Mouse (Mus musculus): ENCODE data around the gene Ubr2. TPM values are rescaled to one million over a fixed set of nuclear protein-coding genes. Genes with fewer than 3 reads are reported as not detected.

The Ubr2 gene
- total and polyA plus RNA-seq, 3 experiments: 15.3 to 353 (median 33.8) TPM

GRCm38 (mm10) chr17:46890116-46890815 lies 120.1 kb downstream of the Ubr2 start, which contains the start of gene Tbcc:
TSS of gene Tbcc (plus strand) at chr17:46890684.
- peak; percentile 98 for DNase-seq (ENCODE audit: low read depth, low spot score)
- Histone ChIP-seq H3K4me3 (ENCODE audit: control insufficient read depth in 1 of 2, insufficient read depth in 1 of 2, low read depth in 2 of 2, low read length in 2 of 2) (peak within 1 kb of the TSS; percentile 86 to 93), H3K27ac (ENCODE audit: control insufficient read depth, low read depth, low read length) (peak within 1 kb of the TSS; percentile 83), H3K27me3 (ENCODE audit: control insufficient read depth in 1 of 2, insufficient read depth in 2 of 2, low read length in 2 of 2) (no peaks in the 10 kb centered on the region), H3K36me3 (ENCODE audit: control insufficient read depth in 1 of 2, insufficient read depth in 2 of 2, low read length in 2 of 2) (peaks cover 0 to 18% of the 10 kb centered on the region in 2 experiments; a peak in 2 of 4 replicates), H3K79me2 (ENCODE audit: control insufficient read depth, insufficient read depth, low read length, poor library complexity) (peaks cover 23% of the 10 kb centered on the region), H3K9me3 (replicated peaks; ENCODE audit: insufficient read depth, low read length) (no peaks in the 10 kb centered on the region), H3K4me1 (ENCODE audit: control insufficient read depth in 1 of 2, insufficient read depth in 2 of 2, low read length in 2 of 2) (peaks cover 8 to 29% of the 10 kb centered on the region in 2 experiments; a peak in 3 of 4 replicates), H3K9ac (ENCODE audit: control insufficient read depth, low read depth, low read length, poor library complexity, severe bottlenecking) (peak within 1 kb of the TSS; percentile 93)
- no peak for TF ChIP-seq SMC3 (IDR thresholded peaks at IDR 0.05; ENCODE audit: low read depth, low read length)
- peak; percentile 83 for TF ChIP-seq MYC (IDR thresholded peaks at IDR 0.05; ENCODE audit: low read depth, low read length)
- TF ChIP-seq EP300 (IDR thresholded peaks at IDR 0.05; ENCODE audit: low read depth in 1 of 2, low read length in 2 of 2): 0 out of 4 replicates have a peak, but pooled peaks of 1 of the 2 experiments have one; percentile 25
- no peak for TF ChIP-seq RAD21 (IDR thresholded peaks at IDR 0.05; ENCODE audit: low read depth, low read length)
- peak; percentile 49 for TF ChIP-seq CHD2 (IDR thresholded peaks at IDR 0.05; ENCODE audit: low read length)
- TF ChIP-seq MAX (IDR thresholded peaks at IDR 0.05; ENCODE audit: low read length): peak; percentile 86
- peak; percentile 85; the same call in 1 of the 2 replicates for TF ChIP-seq CHD1 (IDR thresholded peaks at IDR 0.05; ENCODE audit: low read depth, low read length)
- no peak for TF ChIP-seq ZC3H11A (IDR thresholded peaks at IDR 0.05; ENCODE audit: low read depth, low read length)
- TF ChIP-seq MXI1 (IDR thresholded peaks at IDR 0.05; ENCODE audit: low read depth, low read length): peak; percentile 96
- TF ChIP-seq USF2 (IDR thresholded peaks at IDR 0.05; ENCODE audit: borderline replicate concordance in 1 of 2, insufficient read depth in 1 of 2, low read depth in 1 of 2, low read length in 2 of 2): no peak
- peak; percentile 72 for TF ChIP-seq TCF12 (IDR thresholded peaks at IDR 0.05; ENCODE audit: low read depth, low read length)
- no peak for TF ChIP-seq CTCF (IDR thresholded peaks at IDR 0.05 in 2 of 3, conservative IDR thresholded peaks at IDR 0.05 in 1 of 3; ENCODE audit: control insufficient read depth in 1 of 3, insufficient read depth in 1 of 3, low read depth in 2 of 3, low read length in 3 of 3, poor library complexity in 1 of 3, severe bottlenecking in 1 of 3)
- peak; percentile 88 for TF ChIP-seq HCFC1 (IDR thresholded peaks at IDR 0.05; ENCODE audit: low read depth, low read length)
- peak; percentile 91 for TF ChIP-seq POLR2AphosphoS2 (IDR thresholded peaks at IDR 0.05; ENCODE audit: low read length)
- TF ChIP-seq ETS1 (IDR thresholded peaks at IDR 0.05; ENCODE audit: low read depth, low read length): peak; percentile 55
- TF ChIP-seq TBP (IDR thresholded peaks at IDR 0.05; ENCODE audit: low read depth, low read length): peak; percentile 70; the same call in 1 of the 2 replicates
- TF ChIP-seq ZKSCAN1 (IDR thresholded peaks at IDR 0.05; ENCODE audit: low read depth, low read length): peak; percentile 62; the same call in 1 of the 2 replicates
- peak; percentile 91 to 95 for TF ChIP-seq POLR2A (IDR thresholded peaks at IDR 0.05; ENCODE audit: control insufficient read depth in 1 of 2, insufficient read depth in 1 of 2, low read depth in 1 of 2, low read length in 2 of 2, poor library complexity in 1 of 2)
- peak; percentile 99 for TF ChIP-seq ZNF384 (IDR thresholded peaks at IDR 0.05; ENCODE audit: low read depth, low read length)
- 0 out of 2 replicates have a peak, but pooled peaks have one; percentile 17 for TF ChIP-seq BHLHE40 (IDR thresholded peaks at IDR 0.05; ENCODE audit: borderline replicate concordance, low read depth, low read length)
- TF ChIP-seq SIN3A (IDR thresholded peaks at IDR 0.05; ENCODE audit: low read length): peak; percentile 99
- peak; percentile 40 for TF ChIP-seq ELF1 (IDR thresholded peaks at IDR 0.05; ENCODE audit: low read depth, low read length)
- TF ChIP-seq JUND (IDR thresholded peaks at IDR 0.05; ENCODE audit: low read depth, low read length): no peak
- peak; percentile 95 for TF ChIP-seq NELFE (IDR thresholded peaks at IDR 0.05; ENCODE audit: low read depth, low read length)
- TF ChIP-seq KAT2A (conservative IDR thresholded peaks at IDR 0.05; ENCODE audit: low read depth, low read length): peak; percentile 51; the same call in 1 of the 2 replicates

Measured in MEL (cell line).